Mouse (Mus musculus): ENCODE data around the gene Tnrc6a. TPM values are rescaled to one million over a fixed set of nuclear protein-coding genes. Genes with fewer than 3 reads are reported as not detected.

Tnrc6a gene
- total RNA-seq, 4 experiments from 2014 or later = 43.4 to 113 (median 59.0) TPM

DNA sequence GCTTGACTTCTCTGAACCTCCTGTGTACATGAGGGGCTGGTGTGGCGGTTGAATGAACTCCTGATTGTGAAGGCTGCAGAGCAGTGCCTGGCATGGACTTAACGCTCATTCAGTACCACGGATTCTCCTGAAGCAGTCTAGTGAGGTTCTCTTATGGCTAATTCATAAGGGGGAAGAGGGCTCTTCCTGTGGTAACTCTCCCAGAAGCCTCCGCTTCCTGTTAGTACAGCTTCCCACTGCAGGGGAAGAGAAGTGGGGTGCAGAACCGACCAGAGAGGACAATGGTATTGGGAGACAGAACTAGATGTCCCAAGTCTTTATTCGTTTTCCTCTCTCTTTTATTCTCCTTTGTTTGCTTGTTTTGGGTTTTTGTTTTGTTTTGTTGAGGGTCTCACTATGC is 116.4 kb downstream of the Tnrc6a start:
- no peak for DNase-seq

DNA sequence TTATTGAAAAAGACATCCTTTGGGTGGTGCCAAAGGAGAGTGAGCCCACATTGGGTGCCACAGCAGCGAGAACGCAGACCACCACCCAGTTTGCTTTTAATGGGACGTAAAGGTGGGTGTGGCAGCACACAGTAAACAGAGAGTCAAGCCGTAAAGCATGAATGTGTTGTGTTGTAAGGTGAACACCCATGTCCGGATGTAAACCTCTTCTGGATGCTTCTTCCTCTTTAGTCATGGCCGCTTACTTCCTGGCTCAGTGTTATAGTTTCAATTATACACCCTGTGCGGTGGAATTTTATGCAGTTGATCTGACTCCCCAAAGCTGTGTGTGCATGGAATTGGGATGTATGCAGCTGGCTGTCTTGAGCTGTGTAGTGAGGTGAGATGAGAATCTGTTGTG is 118.6 kb downstream of the Tnrc6a start:
- no peak for DNase-seq

DNA sequence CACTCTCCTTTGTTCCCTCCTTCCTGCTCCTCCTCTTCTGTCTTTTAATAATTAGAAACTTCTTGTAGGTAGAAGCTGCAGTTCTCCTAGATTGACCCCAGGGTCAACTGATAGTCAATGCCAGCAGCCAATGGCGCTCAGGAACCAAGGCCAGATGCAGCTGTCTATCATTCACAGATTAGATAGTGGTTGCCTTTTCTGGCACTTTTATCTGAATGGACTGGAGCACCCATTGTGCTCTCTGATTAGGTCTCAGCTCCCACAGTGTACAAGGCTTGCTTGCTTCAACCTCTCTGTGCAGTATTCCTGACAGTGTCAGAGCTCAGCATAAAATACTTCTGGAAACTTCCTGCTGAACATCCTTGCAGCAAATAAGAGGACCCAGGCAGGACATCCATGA is 121.1 kb downstream of the Tnrc6a start:
- no peak for DNase-seq

Other genes starting within 250 kb of the Tnrc6a start
- gene Rbbp6, start 158.2 kb upstream of the Tnrc6a start, total RNA-seq (2022) = 10 to 100 TPM; 51.6 to 74.1 (median 63.1) TPM
- gene Slc5a11, start 90.9 kb downstream of the Tnrc6a start, total RNA-seq (2022) = under 1 TPM in 1 of 4 experiments, not detected in 3; 0.13 TPM
- 10 to 100 TPM; 31.2 to 42.3 (median 35.5) TPM for gene Lcmt1, start 245.9 kb downstream of the Tnrc6a start, total RNA-seq (2022)
- 10 to 100 TPM; 59.5 to 99.1 (median 71.7) TPM for gene Arhgap17, start 246.0 kb downstream of the Tnrc6a start, total RNA-seq (2022)

Data from adrenal gland, adult 8-10 months (tissue).